Mouse (Mus musculus): ENCODE results near the gene Sgsm1.

Sgsm1 gene

DNA sequence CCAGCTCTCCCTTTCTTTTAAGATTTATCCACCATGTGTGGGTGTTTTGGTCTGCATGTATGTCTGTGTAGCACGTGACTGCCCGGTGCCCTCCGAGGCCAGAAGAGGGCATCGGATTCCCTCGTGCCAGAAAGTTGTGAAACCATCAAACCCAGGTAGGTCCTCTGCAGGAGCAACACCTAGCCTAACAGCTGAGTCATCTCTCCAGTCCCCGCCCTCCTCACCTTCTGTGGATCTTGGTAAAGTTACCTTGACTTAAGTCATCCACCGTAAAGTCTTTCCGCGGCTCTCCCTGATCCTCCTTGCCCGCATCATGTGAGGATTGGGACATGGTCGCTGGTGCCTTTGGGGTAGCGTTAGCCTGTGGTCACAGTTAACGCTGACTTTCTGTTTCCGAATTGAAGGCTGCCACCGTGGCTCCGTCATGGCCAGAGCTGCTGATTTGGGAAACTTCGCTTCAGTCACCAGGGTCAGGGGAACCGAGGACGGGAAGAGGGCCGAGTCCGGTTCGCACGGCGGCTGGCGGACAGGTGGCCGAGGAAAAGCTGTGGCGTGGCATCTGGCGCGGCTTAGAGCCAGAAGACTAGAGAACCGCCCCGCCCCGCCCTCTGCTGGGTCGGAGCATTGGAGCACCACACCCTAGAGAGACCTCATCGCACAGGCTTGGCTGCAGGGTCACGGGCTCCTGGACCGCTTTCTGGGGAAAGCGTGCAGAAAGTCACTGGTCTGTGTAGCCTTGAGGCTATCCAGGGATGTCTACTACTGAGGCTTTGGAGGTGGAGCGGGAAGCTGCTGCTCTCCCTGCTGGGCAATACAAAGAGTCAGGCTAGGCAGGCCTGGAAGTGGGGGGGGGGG lies 13.4 kb upstream of the Sgsm1 start:
- no peak for DNase-seq (ENCODE audit: low spot score in 2 of 2)

DNA sequence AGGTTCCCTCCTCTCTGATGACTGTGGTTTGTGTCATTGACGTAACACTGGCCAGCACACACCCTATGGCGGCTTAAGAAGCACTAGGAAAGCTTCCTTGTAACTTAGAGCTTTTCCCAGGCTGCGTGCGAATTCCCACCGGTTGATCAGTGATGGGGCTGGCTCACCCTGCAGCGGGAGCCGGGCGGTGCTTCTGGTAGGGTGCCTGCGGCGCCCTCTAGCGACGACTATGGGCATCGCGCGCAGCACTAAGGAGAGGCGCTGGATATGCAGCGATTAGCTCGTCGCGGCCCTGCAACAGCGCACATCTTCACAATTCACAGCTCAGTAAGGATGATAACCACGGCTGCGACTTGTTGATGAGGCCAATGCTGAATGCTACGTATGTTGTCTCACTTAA lies 3.4 kb upstream of the Sgsm1 start:
- peak; percentile 13 to 27 for DNase-seq (ENCODE audit: low spot score in 2 of 2)

DNA sequence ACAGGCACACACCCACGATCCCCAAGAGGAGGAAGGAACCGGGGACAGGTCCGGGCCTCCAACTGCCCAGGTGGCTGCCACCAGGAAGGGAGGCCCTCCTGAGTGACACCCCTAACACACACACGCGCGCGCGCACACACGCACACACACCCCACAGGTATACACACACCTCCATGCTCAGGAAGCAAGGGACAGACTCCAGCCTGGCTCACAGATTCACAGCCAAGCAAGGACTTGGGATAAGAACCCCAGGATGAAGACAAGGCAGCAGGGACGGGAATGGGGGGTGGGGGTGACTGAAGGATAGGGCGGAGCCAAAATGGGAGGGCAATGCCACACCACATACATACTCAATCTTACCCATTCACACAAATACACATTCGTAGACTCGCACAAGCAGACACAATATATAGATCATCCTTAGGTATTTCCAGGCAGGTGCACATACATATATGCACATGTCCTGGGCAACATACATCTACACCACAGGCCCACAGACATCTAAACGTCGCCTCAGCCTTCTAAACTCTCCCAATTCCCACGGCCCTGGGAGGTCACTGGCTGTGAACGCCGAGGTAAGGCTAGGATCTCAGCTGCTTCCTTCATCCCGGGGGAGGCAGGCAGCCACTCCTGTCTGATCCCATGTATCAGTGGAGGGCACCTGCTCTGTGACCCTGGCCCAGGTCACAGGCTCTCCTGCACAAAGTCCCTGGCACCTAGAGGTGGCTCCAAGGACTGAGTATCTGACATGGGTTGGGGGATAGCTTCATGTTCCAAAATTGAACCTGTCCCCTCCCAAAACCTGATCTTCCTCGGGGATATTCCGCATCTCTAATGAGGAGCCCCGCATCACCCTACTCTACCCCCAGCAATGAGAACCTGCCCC lies 852 bp downstream of the Sgsm1 start:
- DNase-seq (ENCODE audit: low spot score in 2 of 2), result no peak

DNA sequence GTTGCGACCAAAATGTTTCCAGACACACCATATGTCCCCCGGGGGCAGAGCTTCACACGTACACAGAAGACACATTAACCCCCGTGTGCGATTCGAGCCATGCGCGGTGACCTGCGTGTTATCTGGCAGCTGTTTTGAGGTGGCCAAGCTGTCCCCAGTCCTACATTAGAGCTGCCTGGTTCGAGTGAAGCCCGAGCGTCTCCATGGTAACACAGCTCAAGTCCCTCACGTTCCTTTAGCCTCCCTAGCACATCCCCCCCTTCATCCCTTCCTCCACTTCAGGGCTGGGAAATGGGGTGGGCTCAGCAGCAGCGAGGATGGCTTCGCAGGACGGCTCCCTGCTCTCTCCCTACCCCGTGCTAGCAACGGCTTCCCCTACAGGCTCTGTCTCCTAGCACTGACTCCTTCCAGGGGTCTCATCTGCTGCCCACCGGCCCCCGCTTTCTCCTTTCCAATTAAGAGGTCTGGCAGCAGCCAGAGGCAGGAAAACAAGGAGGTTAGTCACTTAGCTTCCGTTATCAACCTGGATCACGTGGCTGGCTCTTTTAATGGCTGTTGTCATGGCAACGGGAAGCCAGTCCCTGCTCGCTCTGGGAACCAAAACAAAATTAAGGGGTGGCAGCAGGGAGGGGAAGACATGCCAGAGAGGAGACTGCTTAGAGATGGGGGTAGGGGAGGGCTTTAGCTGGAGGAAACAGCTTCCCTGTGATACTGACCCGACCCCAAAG lies 3.7 kb downstream of the Sgsm1 start:
- DNase-seq (ENCODE audit: low spot score in 2 of 2), result no peak

DNA sequence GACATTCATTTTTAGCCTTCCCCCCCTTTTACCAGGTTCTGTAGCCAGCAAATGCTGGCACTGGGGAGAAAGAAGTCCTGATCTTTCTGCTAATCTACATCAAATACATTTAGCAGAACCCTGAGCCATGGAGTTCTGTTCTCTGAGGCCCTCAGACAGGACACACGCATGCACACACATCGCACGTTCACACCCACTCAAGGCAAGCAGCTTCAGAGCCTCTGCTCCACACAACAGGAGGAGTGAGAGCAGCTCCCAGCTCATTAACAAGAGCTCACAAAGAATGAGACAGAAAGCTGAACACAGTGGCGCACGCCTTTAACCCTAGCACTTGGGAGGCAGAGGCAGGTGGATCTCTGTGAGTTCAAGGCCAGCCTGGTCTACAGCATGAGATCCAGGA lies 6.1 kb downstream of the Sgsm1 start:
- no peak for DNase-seq (ENCODE audit: low spot score in 2 of 2)

DNA sequence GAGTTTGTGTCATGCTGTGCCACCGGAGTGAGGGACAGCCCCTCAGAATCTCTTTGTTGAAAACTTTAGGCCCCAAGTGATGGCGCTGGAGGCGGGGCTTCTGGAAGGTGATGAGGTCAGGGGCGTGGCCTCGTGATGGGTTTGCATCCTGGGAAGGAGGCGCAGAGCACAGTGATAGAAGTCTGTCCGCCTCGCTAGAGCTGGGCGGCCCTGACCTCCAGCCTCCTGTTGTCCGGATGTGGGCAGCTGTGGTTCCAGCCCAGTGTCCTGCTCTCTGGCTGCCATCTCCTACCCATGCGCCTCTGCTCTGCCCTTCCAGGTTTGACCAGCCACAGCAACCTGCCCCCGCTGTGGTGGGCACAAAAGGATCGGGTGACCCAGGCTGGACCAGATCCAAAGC lies 8.7 kb downstream of the Sgsm1 start:
- DNase-seq (ENCODE audit: low spot score in 2 of 2), result no peak

DNA sequence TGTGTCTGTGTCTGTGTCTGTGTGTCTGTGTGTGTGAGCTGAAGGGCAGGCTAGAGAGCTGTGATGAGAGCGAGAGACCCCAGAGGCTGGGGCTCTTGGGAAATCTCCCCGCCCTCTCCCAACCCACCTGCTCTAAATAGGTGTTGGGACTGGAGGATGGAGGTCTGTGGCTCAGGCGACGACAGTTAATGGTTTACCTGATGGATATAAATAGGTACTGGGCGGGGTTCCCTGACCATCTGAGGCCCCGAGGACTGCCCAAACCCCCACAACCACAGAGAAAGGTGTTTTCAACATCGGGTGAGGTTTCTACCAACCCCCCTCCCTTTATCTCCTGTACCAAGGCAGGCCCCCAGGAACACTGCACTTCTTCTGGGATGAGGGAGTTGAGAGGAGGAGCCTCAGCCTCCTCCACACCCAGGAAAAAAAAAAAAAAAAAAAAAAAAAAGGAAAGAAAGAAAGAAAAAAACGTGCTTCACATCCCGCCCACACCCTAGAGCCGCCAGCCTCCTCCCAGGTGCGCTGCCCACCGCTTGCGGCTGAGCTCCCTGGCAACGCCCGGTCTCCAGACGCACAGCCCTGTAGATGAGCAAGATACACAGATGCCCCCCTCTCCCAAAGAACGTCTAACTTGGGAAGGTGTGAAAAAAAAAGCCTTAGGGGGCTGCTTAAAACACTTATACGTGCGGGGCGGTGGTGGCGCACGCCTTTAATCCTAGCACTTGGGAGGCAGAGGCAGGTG lies 10.3 kb downstream of the Sgsm1 start:
- no peak for DNase-seq (ENCODE audit: low spot score in 2 of 2)

DNA sequence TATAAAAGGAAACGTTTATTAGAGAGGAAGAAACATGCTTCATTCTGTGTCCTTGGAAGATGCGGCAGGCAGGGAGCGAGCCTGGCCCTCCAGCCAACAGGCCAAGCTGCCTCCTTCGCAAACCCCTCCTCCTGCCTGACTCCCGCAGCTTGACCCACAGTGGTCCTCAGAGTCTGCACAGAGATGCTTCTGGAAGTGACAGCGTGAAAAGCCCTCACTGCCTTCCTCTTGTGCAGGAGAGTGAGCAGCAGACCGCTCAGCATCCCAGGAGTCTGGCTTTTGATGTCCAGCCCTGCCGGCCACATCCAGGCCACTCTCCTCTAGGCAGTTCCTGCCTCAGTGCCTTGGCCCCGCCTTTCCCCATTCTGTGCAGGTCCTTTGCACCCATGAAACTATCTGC lies 11.2 kb downstream of the Sgsm1 start:
- DNase-seq (ENCODE audit: low spot score in 2 of 2), result no peak

DNA sequence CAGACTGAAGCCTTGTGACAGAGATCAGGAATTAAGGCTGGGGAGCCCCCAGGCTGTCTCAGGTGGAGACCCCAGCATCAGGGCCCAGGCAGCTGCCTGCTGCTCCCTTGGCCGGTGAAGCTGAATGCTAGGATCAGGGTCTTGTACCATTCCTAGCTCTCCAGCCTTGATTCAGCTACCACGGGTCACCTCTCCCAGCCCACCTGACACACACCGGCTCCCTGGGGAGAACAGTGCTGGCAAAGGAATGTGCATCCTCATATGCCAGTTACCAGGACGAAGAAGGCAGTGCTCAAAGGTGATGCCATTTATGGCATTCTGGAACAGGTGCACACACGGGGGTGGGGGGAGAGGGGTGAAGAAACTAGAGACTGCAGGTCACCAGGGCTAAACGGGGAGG lies 11.8 kb downstream of the Sgsm1 start:
- DNase-seq (ENCODE audit: low spot score in 2 of 2), result no peak

DNA sequence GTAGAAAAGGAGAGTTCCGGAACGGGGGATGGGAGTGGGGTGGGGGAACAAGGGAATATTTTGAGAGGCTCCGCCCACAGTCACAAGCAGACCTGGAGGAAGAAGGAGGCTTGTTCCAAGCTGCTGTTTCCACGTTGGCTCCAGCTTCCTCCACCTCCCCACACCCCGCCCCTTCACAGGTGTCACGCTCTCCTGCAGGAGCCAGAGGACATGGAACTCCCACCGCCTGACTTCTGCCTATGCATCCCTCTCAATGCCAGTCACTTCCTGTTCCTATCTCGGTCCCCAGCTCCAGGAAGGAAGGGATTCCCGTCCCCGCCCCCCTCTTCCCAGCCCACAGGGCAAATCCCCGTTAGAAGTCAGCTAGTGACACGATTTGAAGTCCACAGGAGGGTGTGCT lies 12.5 kb downstream of the Sgsm1 start:
- no peak for DNase-seq (ENCODE audit: low spot score in 2 of 2)

DNA sequence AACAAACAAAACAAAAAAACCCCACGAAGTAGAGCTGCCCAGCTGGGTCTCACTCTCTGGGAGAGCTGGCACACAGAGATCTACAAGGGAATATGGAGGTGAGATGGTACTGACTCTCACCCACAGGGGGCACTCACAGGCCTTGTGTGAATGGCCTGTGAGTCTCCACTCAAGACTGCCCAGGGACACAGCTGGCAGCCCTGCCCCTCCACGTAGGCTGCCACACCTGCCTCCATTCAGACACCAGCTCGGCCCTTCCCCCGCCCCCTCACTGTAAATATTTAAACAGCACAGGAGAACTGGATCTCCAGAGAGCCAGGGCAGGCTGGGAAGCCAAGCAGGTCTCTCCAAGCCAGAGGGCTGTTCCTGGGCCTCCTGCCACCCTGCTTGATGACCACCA lies 14.8 kb downstream of the Sgsm1 start:
- DNase-seq (ENCODE audit: low spot score in 2 of 2), result no peak

DNA sequence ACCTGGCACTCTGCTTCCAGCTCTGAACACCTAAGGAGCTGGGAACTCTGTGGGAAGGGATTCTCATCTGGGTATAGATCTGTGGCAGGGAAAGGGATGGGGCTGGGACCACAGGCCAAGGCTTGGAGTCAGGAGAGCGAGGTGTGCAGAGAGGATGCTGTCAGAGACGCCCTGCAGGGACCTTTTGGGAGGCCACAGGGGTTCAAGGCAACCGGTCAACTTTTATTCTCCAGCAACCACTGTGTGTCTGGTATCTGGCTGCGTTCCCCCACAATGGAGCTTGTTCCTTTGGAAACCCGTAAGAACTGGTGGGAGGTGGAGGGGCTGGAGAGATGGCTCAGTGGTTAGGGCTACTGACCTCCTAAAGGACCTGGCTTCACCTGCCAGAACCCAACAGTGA lies 16.0 kb downstream of the Sgsm1 start:
- no peak for DNase-seq (ENCODE audit: low spot score in 2 of 2)

DNA sequence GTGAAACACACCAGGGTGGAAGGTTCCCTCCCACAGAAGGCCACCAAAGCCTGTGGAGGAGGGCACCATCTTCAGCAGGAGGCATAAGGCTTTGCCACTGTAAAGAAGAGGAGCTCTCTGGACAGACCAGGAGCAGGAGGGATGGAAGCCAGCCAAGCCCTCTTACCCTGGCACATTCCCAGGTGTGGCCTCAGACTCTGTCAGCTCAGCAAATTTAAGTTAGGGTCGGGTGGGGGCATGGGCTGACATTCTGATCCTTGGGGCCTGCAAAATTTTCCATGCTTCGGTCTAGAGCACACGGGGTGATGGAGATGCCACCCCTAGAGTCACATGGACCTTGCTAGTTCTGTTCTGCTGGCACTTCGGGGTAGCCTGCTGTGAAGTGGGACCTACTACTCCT lies 17.1 kb downstream of the Sgsm1 start:
- DNase-seq (ENCODE audit: low spot score in 2 of 2), result no peak

DNA sequence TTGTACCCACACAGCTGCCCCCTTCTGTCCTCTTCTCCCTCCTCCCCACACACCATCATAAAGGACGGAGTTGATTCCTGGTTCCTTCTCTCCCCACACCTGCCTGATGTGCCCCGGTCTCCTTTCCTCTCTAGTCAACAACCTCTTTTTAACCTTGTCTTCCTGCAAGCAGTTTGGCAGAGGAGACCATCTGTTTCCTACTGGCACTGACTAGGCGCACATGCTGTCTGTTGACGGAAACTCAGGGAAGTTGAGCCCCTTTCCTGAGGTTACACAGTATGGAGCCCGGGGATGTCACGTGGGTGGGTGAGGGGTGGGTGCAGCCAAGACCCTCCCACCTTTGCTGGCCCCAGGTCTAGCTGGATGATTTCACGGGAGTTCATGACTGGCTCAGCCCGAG lies 17.8 kb downstream of the Sgsm1 start:
- no peak for DNase-seq (ENCODE audit: low spot score in 2 of 2)

DNA sequence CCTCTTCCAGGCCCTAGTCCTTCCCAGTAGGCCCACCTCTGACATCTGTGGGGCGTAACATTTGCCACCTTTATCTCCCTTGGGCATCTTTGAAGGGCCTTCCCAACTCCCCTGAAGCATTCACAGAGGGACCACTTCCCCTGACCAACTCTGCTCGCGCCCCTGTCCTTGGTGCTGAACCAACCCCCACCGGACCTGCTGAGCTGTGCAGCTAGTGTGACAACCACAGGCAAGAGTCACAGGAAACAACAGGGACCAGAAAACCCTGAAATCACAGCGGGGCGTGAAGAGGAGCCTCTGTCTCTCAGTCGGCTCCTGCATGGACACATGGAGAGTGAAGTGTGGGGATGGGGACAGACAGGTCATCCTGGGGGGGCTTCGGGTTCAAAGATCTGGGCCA lies 18.4 kb downstream of the Sgsm1 start:
- DNase-seq (ENCODE audit: low spot score in 2 of 2), result no peak

DNA sequence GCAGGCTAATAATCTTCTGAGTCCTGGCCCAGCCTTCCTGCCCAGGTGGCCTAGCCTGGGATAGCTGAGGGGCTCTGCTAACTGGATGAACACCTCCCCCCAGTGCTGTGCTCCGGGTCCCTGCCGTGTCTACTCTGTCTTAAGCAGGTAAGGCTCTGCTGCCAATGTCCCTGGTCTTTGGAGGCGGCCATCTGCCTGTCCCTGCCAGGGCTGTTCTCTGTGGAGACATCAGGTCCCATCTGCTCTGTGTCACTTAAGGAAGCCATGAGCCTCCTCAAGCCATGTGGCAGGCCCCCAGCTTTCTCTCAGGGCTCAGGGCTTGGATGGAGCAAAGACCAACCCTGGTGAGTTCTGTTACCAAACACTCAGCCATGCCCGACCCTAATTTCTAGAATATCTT lies 19.5 kb downstream of the Sgsm1 start:
- DNase-seq (ENCODE audit: low spot score in 2 of 2), result no peak

DNA sequence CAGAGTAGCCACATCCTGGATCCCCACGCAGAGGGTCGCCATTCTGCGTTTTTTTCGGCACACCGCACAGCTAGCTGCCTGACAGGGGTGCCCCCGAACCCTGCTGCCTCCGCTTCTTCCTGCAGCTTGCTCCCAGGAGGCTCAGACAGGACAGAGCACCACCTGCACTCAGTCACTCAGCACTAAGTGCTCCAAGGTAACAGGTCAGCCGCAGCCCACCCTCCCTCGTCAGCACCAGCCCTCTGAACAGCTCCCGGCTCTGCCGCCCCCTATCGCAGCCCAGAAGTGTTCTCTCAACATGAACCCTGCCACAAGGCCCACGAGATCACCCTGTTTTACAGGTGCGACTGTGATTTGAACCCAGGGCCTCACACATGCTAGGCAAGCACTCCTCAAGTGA lies 20.4 kb downstream of the Sgsm1 start:
- DNase-seq (ENCODE audit: low spot score in 2 of 2), result no peak

DNA sequence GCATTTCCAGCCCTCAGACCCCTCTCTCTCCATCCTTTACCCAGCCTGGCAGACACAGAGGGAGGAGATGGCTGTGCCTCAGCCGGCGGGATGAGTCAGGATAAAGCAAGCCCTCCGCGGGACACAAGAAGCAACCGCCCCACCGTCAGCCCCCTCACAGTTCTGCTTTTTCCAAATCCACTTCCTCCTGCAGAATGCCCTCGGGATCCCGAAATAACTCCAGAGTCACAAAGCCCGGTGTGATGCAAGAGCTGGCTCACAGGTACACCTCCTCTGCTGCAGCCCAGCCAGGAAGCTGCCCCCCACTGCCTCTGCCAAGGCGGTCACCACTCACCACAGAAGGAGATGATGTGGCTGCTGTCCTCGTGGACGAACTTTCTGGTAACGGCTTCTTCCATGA lies 22.1 kb downstream of the Sgsm1 start:
- no peak for DNase-seq (ENCODE audit: low spot score in 2 of 2)

DNA sequence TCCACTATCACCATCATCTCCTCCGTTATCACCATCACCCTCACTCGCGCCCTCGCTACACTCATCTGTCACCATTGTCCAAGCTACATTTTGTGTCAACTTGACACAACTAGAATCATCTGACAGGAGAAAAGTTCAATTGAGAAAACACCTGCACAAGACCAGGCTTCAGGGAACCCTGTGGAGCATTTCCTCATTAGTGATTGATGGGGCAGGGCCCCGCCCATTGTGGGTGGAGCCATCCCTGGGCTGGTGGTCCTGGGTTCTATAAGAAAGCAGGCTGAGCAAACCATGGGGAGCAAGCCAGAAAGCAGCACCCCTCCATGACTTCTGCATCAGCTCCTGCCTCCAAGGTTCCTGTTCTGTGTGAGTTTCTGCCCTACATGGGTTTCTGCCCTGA lies 22.8 kb downstream of the Sgsm1 start:
- DNase-seq (ENCODE audit: low spot score in 2 of 2), result no peak

DNA sequence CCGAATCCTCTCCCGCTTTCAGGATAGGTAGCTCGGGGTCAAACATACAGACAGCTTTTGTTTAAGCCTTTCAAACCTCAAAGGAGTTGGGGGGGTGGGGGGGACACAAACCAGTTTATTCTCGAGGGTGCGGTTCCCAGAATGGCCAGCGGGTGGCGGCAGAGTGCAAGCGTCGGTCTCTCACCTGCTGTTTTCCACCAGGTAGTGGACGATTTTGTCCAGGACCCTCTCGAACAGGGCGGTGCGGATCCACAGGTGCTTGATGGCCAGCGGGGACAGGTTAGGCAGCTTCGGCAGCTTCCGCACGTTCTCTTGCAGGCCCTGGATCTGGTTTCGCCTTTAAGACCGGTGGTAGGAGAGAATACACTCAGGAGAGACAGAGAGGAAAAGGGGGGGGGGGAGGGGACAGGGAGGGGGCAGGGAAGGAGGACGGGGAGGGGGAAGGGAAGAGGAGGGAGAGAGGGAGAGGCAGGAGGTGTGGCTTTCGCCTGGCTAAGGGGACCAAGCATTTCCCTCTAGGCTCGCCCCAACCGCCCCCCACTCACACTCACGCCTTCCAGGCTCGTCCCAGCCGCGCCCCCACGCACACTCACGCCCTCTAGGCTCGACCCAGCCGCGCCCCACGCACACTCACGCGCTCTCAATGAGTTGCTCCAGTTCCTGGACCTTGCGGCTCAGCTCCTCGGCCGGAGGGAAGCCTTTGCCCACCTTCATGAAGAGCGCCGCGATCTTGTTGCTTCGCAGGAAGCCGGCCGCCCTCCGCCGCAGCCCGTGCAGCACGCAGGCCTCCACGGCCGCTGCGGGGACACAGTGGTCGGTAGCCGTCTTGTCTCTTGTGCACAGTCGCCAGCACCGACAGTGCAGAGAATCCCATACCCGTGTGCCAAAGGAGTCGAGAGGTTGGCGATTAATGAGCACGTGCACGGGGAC lies 23.7 kb downstream of the Sgsm1 start:
- DNase-seq (ENCODE audit: low spot score in 2 of 2), result peak; percentile 13 to 37

DNA sequence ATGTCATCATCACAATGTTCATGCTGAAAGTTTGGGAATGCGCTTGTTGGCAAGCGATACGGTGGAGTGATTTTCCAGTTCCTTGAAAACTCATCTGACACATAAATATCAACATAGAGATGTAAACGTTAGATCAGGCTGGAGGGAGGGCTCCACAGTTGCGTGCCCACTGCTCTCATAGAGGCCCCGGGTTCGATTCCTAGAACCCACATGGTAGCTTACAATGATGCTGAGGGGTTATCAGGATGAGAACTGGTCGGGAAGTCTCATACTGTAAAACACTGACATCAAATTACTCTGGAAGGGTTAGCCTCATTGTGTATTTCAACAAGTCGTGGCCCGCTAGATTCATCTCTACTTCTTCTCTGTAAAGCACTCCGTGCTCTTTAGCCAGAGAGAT lies 24.5 kb downstream of the Sgsm1 start:
- DNase-seq (ENCODE audit: low spot score in 2 of 2), result no peak
